Mouse (Mus musculus) T-helper 1 cell (primary cell): ENCODE measurements around the gene Gchfr.

Source experiments
- in situ Hi-C: fragments of 300-600 bp; cut with MboI, MseI; formaldehyde crosslinking; loops from one replicate; pipeline ENCODE4 v1.15.1; 2025; ENCODE audit warnings: high pct_unique_total_duplicates

Gene Gchfr

DNA sequence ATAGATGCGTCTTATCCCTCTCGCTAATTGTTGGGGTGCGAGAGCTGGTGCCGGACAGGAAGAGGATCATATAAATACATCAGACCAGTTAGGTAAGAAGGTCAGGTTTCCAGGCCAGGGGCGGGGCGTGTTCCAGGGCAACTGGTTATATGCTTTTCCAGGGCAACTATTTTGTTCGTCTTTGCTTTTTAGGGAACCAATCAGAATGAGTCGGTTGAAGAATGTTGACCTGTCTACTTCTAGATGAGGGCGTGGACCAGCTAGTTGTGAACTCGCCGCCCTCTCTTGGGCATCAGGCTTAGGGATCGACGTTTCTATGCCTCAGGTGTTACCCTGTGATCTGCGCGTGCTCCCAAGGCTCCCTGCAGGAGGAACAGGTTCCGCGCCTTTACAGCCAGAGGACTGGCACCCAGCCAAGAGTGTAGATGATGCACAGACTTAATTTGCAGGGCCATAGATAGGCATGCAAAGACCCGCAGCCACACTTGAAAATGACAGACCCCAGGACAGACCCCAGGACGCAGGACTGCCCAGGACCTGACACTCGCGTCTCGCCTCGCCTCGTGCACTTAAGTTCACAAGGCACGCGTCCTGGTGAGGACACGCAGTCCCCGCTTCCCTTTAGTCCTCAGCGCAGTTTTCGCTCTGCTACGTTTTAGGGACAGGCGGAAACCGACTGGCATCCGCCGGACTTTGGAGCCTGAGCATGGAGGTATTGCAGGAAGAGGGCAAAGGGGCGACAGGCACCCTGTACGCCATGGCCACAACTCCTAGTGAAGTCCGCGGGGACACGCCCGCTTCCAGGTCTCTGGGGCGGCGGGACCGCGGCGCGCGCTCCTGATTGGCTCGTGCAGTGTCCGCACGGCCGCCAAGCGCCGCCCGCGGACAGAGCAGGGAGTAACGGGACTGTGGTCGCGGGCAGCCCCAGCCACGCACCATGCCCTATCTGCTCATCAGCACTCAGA, at the start of gene Gchfr:
Gchfr (plus strand) TSS at position 873 of the 965 bp plus-strand sequence.
- in situ Hi-C loops: no loop called here

- in situ Hi-C loops: loop anchor here (25.0 kb wide), 1 partner anchor 1201 kb away; no protein-coding TSS in a partner anchor
Observed at GRCm38 (mm10) chr2:119136346-119136898, 31.2 kb upstream of the Gchfr start.

GRCm38 (mm10) chr2:119145199-119145598, 22.4 kb upstream of the Gchfr start:
- in situ Hi-C loops: loop anchor here (5.0 to 25.0 kb wide), 2 partner anchors 42 to 1192 kb away; no protein-coding TSS in a partner anchor

DNA sequence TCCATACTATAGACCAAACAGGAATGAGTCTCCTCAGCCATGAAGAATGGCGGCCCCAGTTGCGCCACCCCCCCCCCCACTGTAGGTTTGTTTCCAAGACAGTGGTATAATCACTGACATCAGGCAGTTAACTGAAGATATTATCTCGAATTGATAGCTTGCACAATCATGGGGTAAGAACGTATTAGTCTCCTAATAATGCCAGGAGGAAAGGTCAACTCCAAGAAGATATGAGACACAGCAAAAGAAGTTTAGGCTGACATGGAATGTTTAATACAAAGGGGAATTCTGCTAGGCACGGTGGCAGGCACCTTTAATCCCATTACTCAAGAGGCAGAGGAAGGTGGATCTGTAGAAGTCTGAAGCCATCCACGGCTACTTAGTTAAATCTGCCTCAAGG, 21.1 kb upstream of the Gchfr start:
- in situ Hi-C loops: loop anchor here (5.0 to 25.0 kb wide), 2 partner anchors 41 to 1191 kb away; no protein-coding TSS in a partner anchor

DNA sequence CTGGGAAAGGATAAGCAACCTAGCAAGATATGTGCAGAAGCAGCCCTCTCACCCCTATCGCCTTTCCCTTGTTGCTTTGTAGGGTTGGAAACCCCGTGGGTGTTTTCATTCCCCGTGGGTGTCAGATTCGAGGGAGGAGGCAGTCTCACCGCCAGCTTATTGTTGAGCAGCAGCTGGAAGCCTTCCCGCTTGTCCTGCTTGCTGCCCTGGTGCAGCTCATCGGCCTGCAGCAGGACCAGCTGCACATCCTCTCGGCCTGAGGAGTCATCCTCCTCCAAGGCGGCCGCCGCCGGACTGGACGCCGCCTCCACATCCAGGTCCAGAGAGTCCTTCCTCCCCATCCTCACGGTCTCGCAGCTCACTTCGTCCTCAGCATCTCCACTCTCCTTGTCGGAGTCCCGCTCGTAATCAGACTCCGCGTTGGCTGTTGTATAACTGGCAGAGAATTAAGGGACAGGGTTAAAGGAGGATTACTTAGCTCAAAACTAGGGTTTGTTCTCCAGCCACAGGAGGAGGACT, 20.4 kb upstream of the Gchfr start:
- in situ Hi-C loops: loop anchor here (5.0 to 25.0 kb wide), 2 partner anchors 40 to 1190 kb away; no protein-coding TSS in a partner anchor

DNA sequence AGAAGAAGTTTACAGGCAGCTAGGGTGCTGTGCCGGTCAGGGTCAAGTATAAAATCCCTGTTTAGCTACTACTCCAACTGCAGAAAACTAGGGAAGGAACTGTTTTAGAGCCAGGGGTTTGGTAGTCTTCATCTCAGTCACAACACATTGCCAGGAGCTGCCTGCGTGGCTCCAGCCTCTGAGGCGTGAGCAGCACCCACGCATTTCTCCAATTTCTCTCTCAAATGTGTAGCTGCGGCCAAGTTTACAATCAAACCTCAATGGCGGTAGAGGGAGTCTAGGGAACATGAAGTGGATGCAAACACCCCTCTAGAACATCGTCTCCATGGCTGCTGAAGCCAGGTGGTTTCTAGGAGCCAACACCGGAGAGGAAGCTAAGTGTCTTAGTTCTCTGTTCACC, 19.8 kb upstream of the Gchfr start:
- in situ Hi-C loops: loop anchor here (5.0 to 25.0 kb wide), 2 partner anchors 40 to 1190 kb away; no protein-coding TSS in a partner anchor

- in situ Hi-C loops: loop anchor here (5.0 kb wide), 1 partner anchor 35 kb away; no protein-coding TSS in a partner anchor
Observed at GRCm38 (mm10) chr2:119152255-119152654, 15.3 kb upstream of the Gchfr start.

DNA sequence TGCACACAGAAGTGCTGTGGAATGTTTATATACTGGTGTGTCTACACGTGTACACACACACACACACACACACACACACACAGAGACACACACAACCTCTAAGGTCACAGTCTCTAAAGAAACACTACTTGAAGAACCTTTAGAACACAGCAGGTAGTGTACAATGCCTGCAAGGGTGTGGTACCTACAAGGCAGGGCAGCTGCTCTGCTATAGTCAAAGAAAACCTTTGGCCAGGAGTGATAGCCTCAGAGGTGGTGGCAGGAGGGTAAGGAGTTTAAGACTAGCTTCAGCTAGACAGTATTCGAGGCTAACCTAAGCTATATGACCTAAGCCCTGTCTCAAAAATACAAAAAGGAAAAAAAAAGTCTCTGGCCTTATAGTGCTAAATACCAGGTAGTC, 12.9 kb upstream of the Gchfr start:
- in situ Hi-C loops: loop anchor here (5.0 kb wide), 1 partner anchor 37 kb away; no protein-coding TSS in a partner anchor

- in situ Hi-C loops: no loop called here
Observed at GRCm38 (mm10) chr2:119155388-119155787, 12.2 kb upstream of the Gchfr start.

GRCm38 (mm10) chr2:119156081-119156680, 11.4 kb upstream of the Gchfr start:
- in situ Hi-C loops: no loop called here

- in situ Hi-C loops: no loop called here
Observed at GRCm38 (mm10) chr2:119156681-119157572, 10.6 kb upstream of the Gchfr start, which contains the start of gene Rmdn3. Rmdn3 (minus strand) TSS chr2:119157034.

DNA sequence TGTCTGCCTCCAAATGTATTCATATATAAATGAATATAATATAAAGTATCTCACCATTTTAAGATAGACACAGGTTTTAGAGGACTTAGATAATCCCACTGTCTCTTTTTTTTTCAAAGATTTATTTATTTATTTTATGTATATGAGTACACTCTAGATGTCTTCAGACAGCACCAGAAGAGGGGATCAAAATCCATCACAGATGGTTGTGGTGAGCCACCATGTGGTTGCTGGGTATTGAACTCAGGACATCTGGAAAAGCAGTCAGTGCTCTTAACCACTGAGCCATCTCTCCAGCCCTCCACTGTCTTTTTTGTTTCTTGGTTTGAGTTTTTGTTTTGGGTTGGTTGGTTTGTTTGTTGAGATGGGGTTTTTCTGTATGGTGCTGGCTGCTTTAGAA, 9.7 kb upstream of the Gchfr start:
- in situ Hi-C loops: no loop called here

- in situ Hi-C loops: no loop called here
Observed at GRCm38 (mm10) chr2:119161247-119161646, 6.3 kb upstream of the Gchfr start.

DNA sequence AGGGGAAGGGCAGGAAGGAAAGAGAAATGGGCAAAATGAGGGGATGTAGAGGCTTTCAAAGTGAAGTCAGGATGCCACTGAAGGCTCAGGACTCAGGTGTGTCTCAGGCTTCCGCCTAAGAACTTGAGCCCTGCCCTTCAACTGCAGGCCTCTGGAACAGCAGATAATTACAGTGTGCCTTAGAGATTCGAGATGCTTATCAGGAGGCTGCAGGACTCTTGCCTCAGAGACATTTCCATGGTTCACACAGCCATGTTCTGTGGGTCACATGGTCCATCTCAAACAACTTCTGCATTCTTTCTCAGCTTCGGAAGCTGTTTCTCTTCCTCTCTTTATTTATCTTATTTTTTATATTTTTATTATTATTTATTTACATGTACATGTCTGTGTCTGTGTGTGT, 4.4 kb upstream of the Gchfr start:
- in situ Hi-C loops: no loop called here

GRCm38 (mm10) chr2:119163999-119164398, 3.6 kb upstream of the Gchfr start:
- in situ Hi-C loops: no loop called here

DNA sequence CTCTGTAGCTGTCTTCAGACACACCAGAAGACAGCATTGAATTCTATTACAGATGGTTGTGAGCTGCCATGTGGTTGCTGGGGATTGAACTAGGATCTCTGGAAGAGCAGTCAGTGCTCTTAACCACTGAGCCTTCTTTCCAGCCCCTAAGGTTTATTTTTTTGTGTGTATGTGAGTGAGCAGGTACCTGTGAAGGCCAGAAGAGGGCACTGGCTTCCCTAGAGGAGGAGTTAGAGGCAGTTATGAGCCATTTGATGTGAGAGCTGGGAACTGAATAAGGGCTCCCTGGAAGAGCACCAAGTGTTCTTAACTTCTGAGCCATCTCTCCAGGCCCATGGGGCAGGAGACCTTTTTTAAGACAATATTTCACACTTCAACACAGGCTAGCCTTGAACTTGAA, 2.2 kb upstream of the Gchfr start:
- in situ Hi-C loops: no loop called here

DNA sequence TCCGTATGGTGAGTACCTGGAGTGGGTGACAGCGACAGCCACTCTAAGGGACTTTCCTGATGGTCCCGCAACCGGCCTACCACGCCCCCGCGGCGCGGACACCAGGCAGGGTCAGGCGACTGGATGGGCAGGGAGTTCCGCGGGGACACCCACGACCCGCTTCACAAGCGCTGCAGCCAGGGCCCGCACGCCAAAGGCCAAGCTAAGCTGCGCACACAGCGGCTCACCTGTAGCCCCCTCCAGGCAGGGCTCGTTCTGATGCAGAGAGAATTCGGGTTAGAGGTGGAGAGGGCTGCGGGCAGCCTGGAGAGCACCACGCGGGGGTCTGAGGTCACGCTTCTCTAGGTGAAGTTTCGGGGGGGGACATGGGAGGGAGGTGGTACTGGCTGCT, 288 bp downstream of the Gchfr start:
- in situ Hi-C loops: no loop called here

- in situ Hi-C loops: no loop called here
Observed at GRCm38 (mm10) chr2:119170282-119170681, 2.7 kb downstream of the Gchfr start.

GRCm38 (mm10) chr2:119171574-119171973, 4.0 kb downstream of the Gchfr start:
- in situ Hi-C loops: no loop called here

DNA sequence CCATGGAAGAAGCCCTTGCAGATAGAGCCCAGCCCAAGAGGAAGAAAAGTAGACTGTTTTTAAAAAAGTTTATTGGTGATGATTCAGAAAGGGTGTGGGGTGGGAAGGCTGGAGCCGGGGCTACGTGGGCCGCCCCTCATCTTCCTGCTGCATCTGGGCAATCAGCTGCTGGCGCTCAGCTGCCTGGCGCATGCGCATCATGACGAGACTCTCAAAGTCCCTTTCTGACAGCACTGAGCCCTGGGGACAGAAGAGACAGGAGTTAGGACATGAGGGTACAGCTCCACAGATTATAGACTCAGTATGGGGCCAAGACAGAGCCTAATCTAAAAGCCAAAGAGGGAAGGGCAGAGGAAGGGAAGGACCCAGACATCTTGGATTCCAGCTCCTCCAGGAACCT, 4.9 kb downstream of the Gchfr start:
- in situ Hi-C loops: no loop called here
